Mouse (Mus musculus): ENCODE measurements around the gene Nav1.

The Nav1 gene

GRCm38 (mm10) chr1:135583081-135583677, 23.9 kb downstream of the Nav1 start:
- WGBS: 8% methylated on average over 15 of the region's 15 CpGs

GRCm38 (mm10) chr1:135581001-135581400, 26.1 kb downstream of the Nav1 start:
- WGBS: 29% methylated on average over 8 of the region's 8 CpGs

- 74% methylated on average over 3 of the region's 3 CpGs for WGBS
These were observed 28.0 kb downstream of the Nav1 start for GRCm38 (mm10) chr1:135579111-135579510.

GRCm38 (mm10) chr1:135577793-135578192, 29.3 kb downstream of the Nav1 start:
- WGBS: 48% methylated on average over 2 of the region's 2 CpGs

GRCm38 (mm10) chr1:135575393-135575792, 31.7 kb downstream of the Nav1 start:
- 93% methylated on average over 1 of the region's 1 CpGs for WGBS

GRCm38 (mm10) chr1:135574451-135575208, 32.5 kb downstream of the Nav1 start:
- WGBS: 68% methylated on average over 4 of the region's 4 CpGs

- 45% methylated on average over 4 of the region's 4 CpGs for WGBS
These were observed 34.8 kb downstream of the Nav1 start for GRCm38 (mm10) chr1:135572139-135572892.

- 68% methylated on average over 8 of the region's 8 CpGs for WGBS
These were observed 39.0 kb downstream of the Nav1 start for GRCm38 (mm10) chr1:135568087-135568486.

GRCm38 (mm10) chr1:135566611-135567010, 40.5 kb downstream of the Nav1 start:
- WGBS: 48% methylated on average over 7 of the region's 7 CpGs

- WGBS: 25% methylated on average over 5 of the region's 5 CpGs
These were observed 41.3 kb downstream of the Nav1 start for GRCm38 (mm10) chr1:135565775-135566174.

GRCm38 (mm10) chr1:135564660-135565519, 42.2 kb downstream of the Nav1 start:
- WGBS: 34% methylated on average over 10 of the region's 10 CpGs

GRCm38 (mm10) chr1:135563781-135564414, 43.2 kb downstream of the Nav1 start:
- 37% methylated on average over 9 of the region's 9 CpGs for WGBS

GRCm38 (mm10) chr1:135562982-135563650, 44.0 kb downstream of the Nav1 start:
- 67% methylated on average over 8 of the region's 8 CpGs for WGBS

GRCm38 (mm10) chr1:135562115-135562514, 45.0 kb downstream of the Nav1 start:
- 39% methylated on average over 4 of the region's 4 CpGs for WGBS

GRCm38 (mm10) chr1:135561282-135561681, 45.8 kb downstream of the Nav1 start:
- WGBS: 38% methylated on average over 6 of the region's 6 CpGs

GRCm38 (mm10) chr1:135557976-135558375, 49.1 kb downstream of the Nav1 start:
- WGBS: 64% methylated on average over 6 of the region's 6 CpGs

- 56% methylated on average over 8 of the region's 8 CpGs for WGBS
These were observed 51.2 kb downstream of the Nav1 start for GRCm38 (mm10) chr1:135555885-135556284.

GRCm38 (mm10) chr1:135554632-135555260, 52.3 kb downstream of the Nav1 start:
- 39% methylated on average over 17 of the region's 17 CpGs for WGBS

- 69% methylated on average over 4 of the region's 4 CpGs for WGBS
These were observed 53.5 kb downstream of the Nav1 start for GRCm38 (mm10) chr1:135553615-135554014.

GRCm38 (mm10) chr1:135553154-135553553, 53.9 kb downstream of the Nav1 start:
- WGBS: 31% methylated on average over 4 of the region's 4 CpGs
